Mouse (Mus musculus): ENCODE data around the gene Macrod2.

GRCm38 (mm10) chr2:141156979-141157593, 762.0 kb downstream of the Macrod2 start:
- TF ChIP-seq CTCF (IDR thresholded peaks at IDR 0.05; ENCODE audit: low read depth) (no peak), EP300 (optimal IDR thresholded peaks at IDR 0.05) (no peak)

Measured in stomach, postnatal 0 days (tissue).